Mouse (Mus musculus) embryonic facial prominence, embryonic 10.5 days (tissue): ENCODE results near the gene Focad. TPM values are rescaled to one million over a fixed set of nuclear protein-coding genes. Genes with fewer than 3 reads are reported as not detected.

Source experiments
- DNase-seq: peaks from one replicate; pipeline ENCODE4 v3.0.0-alpha.2; 2017; ENCODE audit warnings: low spot score
- H3K27ac ChIP-seq: fragments of 300-500 bp; sonication (generic); replicated peaks from 2 replicates; pipeline ENCODE4 v1.5.1; 2016; ENCODE audit warnings: mild to moderate bottlenecking
- H3K27me3 ChIP-seq: fragments of 300-500 bp; sonication (generic); replicated peaks from 2 replicates; pipeline ENCODE4 v1.6.1; 2016; ENCODE audit warnings: low read depth, mild to moderate bottlenecking; ENCODE audit not compliant: poor library complexity, severe bottlenecking
- H3K36me3 ChIP-seq: fragments of 300-500 bp; sonication (generic); replicated peaks from 2 replicates; pipeline ENCODE4 v1.6.1; 2016; ENCODE audit warnings: mild to moderate bottlenecking, moderate library complexity
- H3K4me1 ChIP-seq: fragments of 300-500 bp; sonication (generic); 2 replicates; pipeline ENCODE4 v1.6.1; 2016
- H3K4me3 ChIP-seq: fragments of 300-500 bp; sonication (generic); 2 replicates; pipeline ENCODE4 v1.5.1; 2016; ENCODE audit warnings: mild to moderate bottlenecking, moderate library complexity
- H3K9me3 ChIP-seq: fragments of 300-500 bp; sonication (generic); 2 replicates; pipeline ENCODE4 v1.6.1; 2016; ENCODE audit warnings: mild to moderate bottlenecking
- WGBS: fragments of 180-500 bp; shearing (Covaris S2); methylation state at CpG from one replicate; pipeline ENCODE4 v1.1.7; 2016; 5-methylcytosine and 5-hydroxymethylcytosine counted together
- polyA plus RNA-seq: library from polyadenylated mRNA; unstranded; fragments of >200 nt; fragmentation: Nextera tagmentation; extraction: Ambion mirVana; gene quantifications from 2 replicates; pipeline ENCODE4 v1.2.1, GENCODE M21; 2016

The Focad gene
- polyA plus RNA-seq, 1 experiment from 2014 or later, result 15.0 TPM

GRCm38 (mm10) chr4:88159700-88160099, 65.3 kb downstream of the Focad start:
- Histone ChIP-seq H3K36me3 (no peaks in the 10 kb centered on the region), H3K27ac (no peak overlapping the region), H3K4me3 (no peak overlapping the region), H3K27me3 (no peaks in the 10 kb centered on the region), H3K9me3 (no peaks in the 10 kb centered on the region), H3K4me1 (0 out of 2 replicates have a peak, but pooled peaks cover 4% of the 10 kb centered on the region)
- DNase-seq, result no peak
- WGBS, result 86% methylated on average over 6 of the region's 6 CpGs

- no peaks in the 10 kb centered on the region for H3K36me3 ChIP-seq
- 0 out of 2 replicates have a peak, but pooled peaks cover 4% of the 10 kb centered on the region for H3K4me1 ChIP-seq
- WGBS, result 84% methylated on average over 13 of the region's 13 CpGs
- no peaks in the 10 kb centered on the region for H3K27me3 ChIP-seq
- DNase-seq, result no peak
- no peak overlapping the region for H3K27ac ChIP-seq
- no peaks in the 10 kb centered on the region for H3K9me3 ChIP-seq
- no peak overlapping the region for H3K4me3 ChIP-seq
Measured at GRCm38 (mm10) chr4:88163511-88164247, 69.2 kb downstream of the Focad start.

GRCm38 (mm10) chr4:88167008-88167862, 72.8 kb downstream of the Focad start:
- H3K36me3 ChIP-seq, result no peaks in the 10 kb centered on the region
- no peaks in the 10 kb centered on the region for H3K9me3 ChIP-seq
- no peaks in the 10 kb centered on the region for H3K27me3 ChIP-seq
- H3K4me1 ChIP-seq, result 0 out of 2 replicates have a peak, but pooled peaks cover 9% of the 10 kb centered on the region
- 91% methylated on average over 7 of the region's 7 CpGs for WGBS
- no peak for DNase-seq
- no peak overlapping the region for H3K4me3 ChIP-seq
- no peak overlapping the region for H3K27ac ChIP-seq

GRCm38 (mm10) chr4:88175058-88175974, 80.9 kb downstream of the Focad start:
- Histone ChIP-seq H3K4me3 (no peak overlapping the region), H3K4me1 (no peaks in the 10 kb centered on the region), H3K27me3 (no peaks in the 10 kb centered on the region), H3K27ac (no peak overlapping the region), H3K9me3 (no peaks in the 10 kb centered on the region), H3K36me3 (no peaks in the 10 kb centered on the region)
- 86% methylated on average over 6 of the region's 6 CpGs for WGBS
- DNase-seq, result no peak

GRCm38 (mm10) chr4:88179296-88179695, 84.9 kb downstream of the Focad start:
- Histone ChIP-seq H3K27ac (no peak overlapping the region), H3K36me3 (0 out of 2 replicates have a peak, but pooled peaks cover 3% of the 10 kb centered on the region), H3K4me1 (no peaks in the 10 kb centered on the region), H3K27me3 (no peaks in the 10 kb centered on the region), H3K4me3 (no peak overlapping the region), H3K9me3 (no peaks in the 10 kb centered on the region)
- WGBS, result 90% methylated on average over 2 of the region's 2 CpGs
- DNase-seq, result no peak

GRCm38 (mm10) chr4:88184293-88184692, 89.9 kb downstream of the Focad start:
- WGBS, result 86% methylated on average over 6 of the region's 6 CpGs
- H3K4me1 ChIP-seq, result no peaks in the 10 kb centered on the region
- H3K27ac ChIP-seq, result no peak overlapping the region
- no peak overlapping the region for H3K4me3 ChIP-seq
- H3K27me3 ChIP-seq, result no peaks in the 10 kb centered on the region
- 0 out of 2 replicates have a peak, but pooled peaks cover 3% of the 10 kb centered on the region for H3K36me3 ChIP-seq
- H3K9me3 ChIP-seq, result no peaks in the 10 kb centered on the region
- DNase-seq, result no peak

- Histone ChIP-seq H3K4me3 (no peak overlapping the region), H3K27ac (no peak overlapping the region), H3K4me1 (no peaks in the 10 kb centered on the region), H3K36me3 (0 out of 2 replicates have a peak, but pooled peaks cover 3% of the 10 kb centered on the region), H3K27me3 (no peaks in the 10 kb centered on the region), H3K9me3 (no peaks in the 10 kb centered on the region)
- WGBS, result 83% methylated on average over 6 of the region's 6 CpGs
- DNase-seq, result no peak
Measured at GRCm38 (mm10) chr4:88185872-88186426, 91.5 kb downstream of the Focad start.

- DNase-seq, result no peak
- 79% methylated on average over 3 of the region's 3 CpGs for WGBS
- Histone ChIP-seq H3K9me3 (no peaks in the 10 kb centered on the region), H3K4me1 (no peaks in the 10 kb centered on the region), H3K36me3 (0 out of 2 replicates have a peak, but pooled peaks cover under 1% of the 10 kb centered on the region), H3K27me3 (no peaks in the 10 kb centered on the region), H3K4me3 (no peak overlapping the region), H3K27ac (no peak overlapping the region)
Measured at GRCm38 (mm10) chr4:88187649-88188048, 93.2 kb downstream of the Focad start.

- Histone ChIP-seq H3K27ac (no peak overlapping the region), H3K36me3 (no peaks in the 10 kb centered on the region), H3K9me3 (no peaks in the 10 kb centered on the region), H3K27me3 (no peaks in the 10 kb centered on the region), H3K4me3 (no peak overlapping the region), H3K4me1 (no peaks in the 10 kb centered on the region)
- 90% methylated on average over 1 of the region's 1 CpGs for WGBS
- no peak for DNase-seq
Measured at GRCm38 (mm10) chr4:88189495-88189894, 95.1 kb downstream of the Focad start.

GRCm38 (mm10) chr4:88194256-88194655, 99.8 kb downstream of the Focad start:
- 93% methylated on average over 5 of the region's 5 CpGs for WGBS
- Histone ChIP-seq H3K27ac (no peak overlapping the region), H3K4me1 (no peaks in the 10 kb centered on the region), H3K9me3 (no peaks in the 10 kb centered on the region), H3K4me3 (no peak overlapping the region), H3K36me3 (no peaks in the 10 kb centered on the region), H3K27me3 (no peaks in the 10 kb centered on the region)
- DNase-seq, result no peak

- WGBS, result 87% methylated on average over 4 of the region's 4 CpGs
- Histone ChIP-seq H3K27ac (no peak overlapping the region), H3K9me3 (no peaks in the 10 kb centered on the region), H3K4me3 (no peak overlapping the region), H3K27me3 (no peaks in the 10 kb centered on the region), H3K36me3 (no peaks in the 10 kb centered on the region), H3K4me1 (no peaks in the 10 kb centered on the region)
- DNase-seq, result no peak
Measured at GRCm38 (mm10) chr4:88195898-88196495, 101.6 kb downstream of the Focad start.
